ENCODE assay signal across 20 mouse cellular contexts in genomic region chr7:97423754-97424153, GRCm38 (mm10). TPM values are rescaled to one million over a fixed set of nuclear protein-coding genes. Genes with fewer than 3 reads are reported as not detected.
DNase-seq lines count a peak whose midpoint lies in the region; ATAC-seq and TF ChIP-seq lines count a peak whose summit lies in the region.
"Had no signal": no experiment of that assay in that cellular context is flagged by ENCODE, and none has a peak within 500 bp of the region (broad histone marks: within the 10 kb centered on the region; RNA-seq: fewer than 3 reads in every experiment).

No protein-coding gene starts in this region.

- 0 out of 2 replicates have a peak overlapping the region, but pooled peaks have one; percentile 13 for H3K9ac ChIP-seq in liver, adult 2 months (ENCODE audit: low read depth, low read length)
- no peak overlapping the region for H3K9ac ChIP-seq in liver, embryonic 11.5 days (ENCODE audit: low read depth, low read length)
- H3K9ac ChIP-seq: forebrain, embryonic 13.5 days; forebrain, postnatal 0 days; heart, embryonic 12.5 days; hindbrain, embryonic 15.5 days had no signal

- no peaks in the 10 kb centered on the region for H3K27me3 ChIP-seq in liver, adult 2 months (ENCODE audit: control insufficient read depth, insufficient read depth, low read length)
- H3K27me3 ChIP-seq in liver, embryonic 11.5 days (replicated peaks; ENCODE audit: control insufficient read depth, insufficient read depth, low read length): no peaks in the 10 kb centered on the region
- H3K27me3 ChIP-seq: CH12.LX; forebrain, embryonic 13.5 days; heart, embryonic 12.5 days; hindbrain, embryonic 15.5 days; Patski had no signal

- H3K4me3 ChIP-seq in liver, adult 2 months (ENCODE audit: insufficient read depth, low read depth, low read length): no peak overlapping the region
- no peak overlapping the region for H3K4me3 ChIP-seq in liver, embryonic 11.5 days (ENCODE audit: low read depth, low read length)
- H3K4me3 ChIP-seq: embryonic facial prominence, embryonic 10.5 days; forebrain, embryonic 13.5 days; heart, embryonic 12.5 days; hindbrain, embryonic 15.5 days had no signal

- no peak for ATAC-seq in cerebellum, adult (ENCODE audit: insufficient number of reproducible peaks, low FRiP score, low TSS enrichment)
- no peak for ATAC-seq in liver, embryonic 11.5 days (replicated peaks; ENCODE audit: low FRiP score)
- ATAC-seq: activated CD4-positive, CD25-positive, alpha-beta regulatory T cell, adult 4 months; forebrain, embryonic 13.5 days; forebrain, postnatal 0 days; Patski had no signal

- 21% methylated on average over 5 of the region's 5 CpGs for WGBS in liver, adult 2 months
- WGBS in liver, embryonic 11.5 days: 47% methylated on average over 5 of the region's 5 CpGs

- H3K36me3 ChIP-seq in liver, adult 2 months (ENCODE audit: control insufficient read depth, insufficient read depth, low read length): no peaks in the 10 kb centered on the region
- H3K36me3 ChIP-seq in liver, embryonic 11.5 days (ENCODE audit: control insufficient read depth, insufficient read depth, low read length): no peaks in the 10 kb centered on the region
- H3K36me3 ChIP-seq: embryonic facial prominence, embryonic 10.5 days; heart, embryonic 12.5 days; hindbrain, embryonic 15.5 days had no signal

- no peak for TF ChIP-seq POLR2A in liver, adult 2 months (IDR thresholded peaks at IDR 0.05; ENCODE audit: extremely low read depth, insufficient read depth, low read length)

- H3K9me3 ChIP-seq in liver, embryonic 11.5 days (ENCODE audit: control insufficient read depth, low read length): no peaks in the 10 kb centered on the region
- H3K9me3 ChIP-seq: embryonic facial prominence, embryonic 10.5 days; forebrain, embryonic 13.5 days; heart, embryonic 12.5 days; hindbrain, embryonic 15.5 days had no signal

- peak; percentile 23 for DNase-seq in cerebellum, adult 9-11 months
- DNase-seq in kidney, adult 8-10 months: peak; percentile 66 to 67
- no peak for DNase-seq in kidney, postnatal 4 days
- DNase-seq in liver, adult 2 months (ENCODE audit: extremely low read depth, low read depth, low spot score): peak; percentile 100
- DNase-seq in liver, embryonic 11.5 days (ENCODE audit: low spot score): no peak
- DNase-seq: adrenal gland, adult 2 months; adrenal gland, postnatal 25 days; cerebellum, adult 11 months; cerebellum, postnatal 10 days; forebrain, postnatal 0 days; gastrocnemius, postnatal 14 days; heart, postnatal 36 days had no signal

- no peaks in the 10 kb centered on the region for H3K79me2 ChIP-seq in liver, adult 2 months (ENCODE audit: control insufficient read depth, insufficient read depth, low read length)

- peaks cover 39% of the 10 kb centered on the region for H3K4me1 ChIP-seq in liver, adult 2 months (ENCODE audit: control insufficient read depth, insufficient read depth, low read length)
- no peaks in the 10 kb centered on the region for H3K4me1 ChIP-seq in liver, embryonic 11.5 days (replicated peaks; ENCODE audit: control insufficient read depth, insufficient read depth, low read length)
- H3K4me1 ChIP-seq: heart, embryonic 12.5 days had no signal

- TF ChIP-seq CTCF in liver, adult 2 months (IDR thresholded peaks at IDR 0.05; ENCODE audit: low read depth, low read length): no peak

- H3K4me2 ChIP-seq in liver, embryonic 11.5 days: no peak overlapping the region
- H3K4me2 ChIP-seq: forebrain, embryonic 13.5 days; heart, embryonic 12.5 days; hindbrain, embryonic 15.5 days had no signal

- peak overlapping the region; percentile 94 for H3K27ac ChIP-seq in liver, adult 2 months (replicated peaks; ENCODE audit: insufficient read depth, low read depth, low read length)
- no peak overlapping the region for H3K27ac ChIP-seq in liver, embryonic 11.5 days (ENCODE audit: low read depth, low read length)
- H3K27ac ChIP-seq: embryonic facial prominence, embryonic 10.5 days; forebrain, embryonic 13.5 days; hindbrain, embryonic 15.5 days had no signal

RNA-seq across cellular contexts. Expression of gene Thrsp, which starts 6.2 kb away (rescaled TPM):
- 292 and 1,156 TPM in 2 replicates for total RNA-seq in liver, adult 2 months (2014; rRNA removed)
- polyA plus RNA-seq in liver, adult 2 months (2012; rRNA removed): 247 and 275 TPM in 2 replicates
- polyA plus RNA-seq in liver, embryonic 11.5 days (2014; fragmentation: Nextera tagmentation; extraction: Ambion mirVana): 0.30 TPM in 1 of 2 replicates, not detected in the other
- total RNA-seq: CH12.LX had no signal
- polyA plus RNA-seq: activated CD4-positive, CD25-positive, alpha-beta regulatory T cell, adult 4 months had no signal

RNA-seq across cellular contexts. Expression of gene Ndufc2, which starts 24.0 kb away (rescaled TPM):
- total RNA-seq in liver, adult 2 months (2014; rRNA removed): 213 and 221 TPM in 2 replicates
- 191 and 204 TPM in 2 replicates for polyA plus RNA-seq in liver, adult 2 months (2012; rRNA removed)
- 355 and 359 TPM in 2 replicates for polyA plus RNA-seq in liver, embryonic 11.5 days (2014; fragmentation: Nextera tagmentation; extraction: Ambion mirVana)

RNA-seq across cellular contexts. Expression of gene Kctd14, which starts 27.4 kb away (rescaled TPM):
- total RNA-seq in liver, adult 2 months (2014; rRNA removed): 0.07 and 0.18 TPM in 2 replicates
- polyA plus RNA-seq in liver, adult 2 months (2012; rRNA removed): 0.13 TPM in 1 of 2 replicates, not detected in the other
- polyA plus RNA-seq in liver, embryonic 11.5 days (2014; fragmentation: Nextera tagmentation; extraction: Ambion mirVana): 7.8 and 9.2 TPM in 2 replicates
- total RNA-seq: heart, postnatal 36 days had no signal
- polyA plus RNA-seq: Patski had no signal

RNA-seq across cellular contexts. Expression of gene Alg8, which starts 52.3 kb away (rescaled TPM):
- 3.3 and 6.2 TPM in 2 replicates for total RNA-seq in liver, adult 2 months (2014; rRNA removed)
- polyA plus RNA-seq in liver, adult 2 months (2012; rRNA removed): 6.3 and 7.5 TPM in 2 replicates
- 66.4 and 74.2 TPM in 2 replicates for polyA plus RNA-seq in liver, embryonic 11.5 days (2014; fragmentation: Nextera tagmentation; extraction: Ambion mirVana)

RNA-seq across cellular contexts. Expression of gene Ints4, which starts 57.0 kb away (rescaled TPM):
- total RNA-seq in liver, adult 2 months (2014; rRNA removed): 23.3 and 25.0 TPM in 2 replicates
- polyA plus RNA-seq in liver, adult 2 months (2012; rRNA removed): 28.6 and 31.0 TPM in 2 replicates
- 49.2 and 61.3 TPM in 2 replicates for polyA plus RNA-seq in liver, embryonic 11.5 days (2014; fragmentation: Nextera tagmentation; extraction: Ambion mirVana)

Comparison
In these comparisons a context has a peak if more than half of its experiments do, and no peak if none do; other contexts are left out.
1. DNase-seq: peak in cerebellum, adult 9-11 months (single experiment), kidney, adult 8-10 months (2 of 2) and liver, adult 2 months (single experiment); none in kidney, postnatal 4 days (0 of 2) and liver, embryonic 11.5 days (single experiment).
2. RNA of gene Thrsp, which starts 6.2 kb away (polyA plus RNA-seq): 247 to 275 TPM in liver, adult 2 months; 0.30 TPM in liver, embryonic 11.5 days; every median in the first group is over 100 times any median in the second.